Mouse (Mus musculus) adrenal gland, postnatal 36 days (tissue): ENCODE measurements around the gene Mcoln3. TPM values are rescaled to one million over a fixed set of nuclear protein-coding genes. Genes with fewer than 3 reads are reported as not detected.

ENCODE experiments used
- DNase-seq, 2 experiments: peaks; one replicate each; pipeline ENCODE4 v3.0.0; 2021; ENCODE audit warnings: mixed read lengths in 1 of 2
- total RNA-seq, 2 experiments: library from RNA; stranded (reverse); gene quantifications; 2 replicates each; pipeline ENCODE4 v1.2.3; 2021

Mcoln3 gene
- total RNA-seq, 2 experiments from 2014 or later, result not detected

DNA sequence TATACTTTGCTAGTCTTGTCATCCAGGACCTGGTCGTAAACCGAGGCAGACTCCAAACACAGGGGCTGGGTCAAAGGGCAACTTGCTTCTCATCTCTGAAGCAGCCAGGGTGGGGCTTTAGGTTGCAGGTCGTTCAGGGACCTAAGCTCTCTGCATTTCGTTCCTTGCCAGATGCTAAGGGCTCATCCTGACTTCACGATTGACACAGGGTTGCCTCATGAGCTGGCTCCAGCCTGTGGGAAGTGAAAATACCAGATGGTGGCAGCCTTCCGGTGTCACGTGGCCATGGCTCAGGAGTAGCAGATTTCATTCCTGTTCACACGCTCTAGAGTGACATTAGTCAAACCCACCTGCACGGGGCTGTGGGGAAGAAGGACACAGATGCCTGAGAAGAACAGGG is 17.6 kb downstream of the Mcoln3 start:
- no peak for DNase-seq

DNA sequence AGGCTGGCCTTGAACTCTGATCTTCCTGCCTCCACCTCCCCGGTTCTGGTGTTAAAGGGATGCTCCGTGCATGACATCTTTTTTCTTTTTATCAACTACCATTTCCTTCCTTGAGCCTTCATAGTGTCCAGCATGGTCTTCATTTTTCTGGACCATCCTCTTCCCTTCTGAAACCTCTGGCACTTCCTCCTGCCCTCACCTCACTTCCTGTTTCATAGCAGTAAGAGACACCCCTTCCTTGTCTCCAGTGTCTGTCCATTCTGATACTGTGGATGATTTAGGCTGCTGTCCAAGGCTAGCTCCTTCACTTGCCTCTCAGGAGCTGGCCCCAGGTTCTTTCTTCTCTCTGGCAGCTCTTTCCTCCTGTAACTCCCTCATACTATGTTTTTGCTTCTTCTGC is 18.2 kb downstream of the Mcoln3 start:
- DNase-seq, result no peak

- DNase-seq, result no peak
Measured at GRCm38 (mm10) chr3:146136422-146136821, 19.2 kb downstream of the Mcoln3 start.

DNA sequence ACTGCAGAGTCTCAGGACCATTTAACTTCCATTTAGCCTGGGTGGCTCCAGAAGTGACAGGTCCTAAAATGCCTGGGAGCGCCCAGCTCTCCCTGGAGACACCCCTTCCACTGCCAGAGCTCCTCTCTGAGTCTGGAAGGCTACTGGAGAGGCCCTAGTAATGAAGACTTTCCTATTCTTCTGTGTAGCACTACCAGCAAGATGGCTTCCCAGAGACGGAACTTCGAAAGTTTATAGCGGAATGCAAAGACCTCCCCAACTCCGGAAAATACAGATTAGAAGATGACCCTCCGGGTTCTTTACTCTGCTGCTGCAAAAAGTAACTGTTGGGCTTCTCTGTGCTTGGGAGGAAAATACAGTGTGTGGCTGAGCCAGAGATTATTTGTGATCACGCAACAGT is 23.0 kb downstream of the Mcoln3 start:
- DNase-seq, result no peak

DNA sequence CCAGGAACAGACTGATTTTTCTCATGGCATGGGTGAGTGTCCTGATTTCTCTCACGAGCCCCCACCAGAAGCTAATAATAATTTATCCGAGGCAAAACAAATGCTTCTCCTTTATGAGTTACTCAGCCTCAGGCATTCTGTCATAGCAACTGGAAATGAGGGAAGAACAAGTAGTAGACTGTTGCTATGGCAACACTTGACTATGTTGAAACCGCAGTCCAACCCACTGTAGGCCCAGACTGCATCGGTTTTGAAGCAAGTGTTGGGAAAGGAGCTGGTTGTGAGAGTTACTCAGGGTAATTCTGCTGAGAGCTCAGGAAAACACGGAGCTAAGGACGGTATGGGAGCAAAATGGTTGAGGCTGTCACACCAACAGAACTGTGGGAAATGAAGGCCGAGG is 25.3 kb downstream of the Mcoln3 start:
- no peak for DNase-seq

DNA sequence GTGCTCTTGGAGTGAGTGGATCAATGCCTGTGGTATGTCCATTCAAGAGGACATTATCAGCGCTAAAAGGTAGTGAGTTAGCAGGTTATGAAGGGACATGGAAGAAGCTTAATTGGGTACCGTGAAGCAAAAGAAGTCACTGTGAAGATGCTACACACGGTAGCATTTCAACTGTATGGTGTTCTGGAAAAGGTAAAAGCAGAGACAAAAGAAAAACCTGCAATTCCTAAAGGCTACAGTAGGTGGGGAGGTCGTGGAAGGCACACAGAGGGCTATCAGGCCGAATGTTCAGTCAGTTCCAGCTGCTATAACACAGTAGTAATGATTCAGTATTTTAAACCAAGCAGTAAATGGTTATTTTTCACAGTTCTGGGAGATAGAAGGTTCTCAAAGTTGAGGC is 28.3 kb downstream of the Mcoln3 start:
- no peak for DNase-seq

DNA sequence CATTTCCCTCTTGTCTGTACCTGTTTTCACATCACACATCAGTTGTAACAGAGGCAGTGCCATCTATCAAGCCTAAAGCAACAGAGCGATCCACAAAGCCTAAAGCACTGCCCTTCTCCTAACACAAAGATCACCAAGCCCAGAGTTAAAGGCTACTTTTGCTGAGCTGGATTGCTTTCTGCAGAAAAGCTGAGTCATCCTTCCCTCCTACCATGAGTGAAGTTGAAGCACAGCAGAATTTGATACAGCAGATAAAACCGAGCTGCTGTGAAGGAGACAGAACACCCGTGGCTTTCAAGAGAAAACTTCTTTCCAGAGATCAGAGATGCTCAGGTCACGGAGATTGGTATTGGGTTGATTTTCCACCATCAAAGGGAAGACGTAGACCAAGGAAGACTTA is 28.9 kb downstream of the Mcoln3 start:
- DNase-seq, result no peak

DNA sequence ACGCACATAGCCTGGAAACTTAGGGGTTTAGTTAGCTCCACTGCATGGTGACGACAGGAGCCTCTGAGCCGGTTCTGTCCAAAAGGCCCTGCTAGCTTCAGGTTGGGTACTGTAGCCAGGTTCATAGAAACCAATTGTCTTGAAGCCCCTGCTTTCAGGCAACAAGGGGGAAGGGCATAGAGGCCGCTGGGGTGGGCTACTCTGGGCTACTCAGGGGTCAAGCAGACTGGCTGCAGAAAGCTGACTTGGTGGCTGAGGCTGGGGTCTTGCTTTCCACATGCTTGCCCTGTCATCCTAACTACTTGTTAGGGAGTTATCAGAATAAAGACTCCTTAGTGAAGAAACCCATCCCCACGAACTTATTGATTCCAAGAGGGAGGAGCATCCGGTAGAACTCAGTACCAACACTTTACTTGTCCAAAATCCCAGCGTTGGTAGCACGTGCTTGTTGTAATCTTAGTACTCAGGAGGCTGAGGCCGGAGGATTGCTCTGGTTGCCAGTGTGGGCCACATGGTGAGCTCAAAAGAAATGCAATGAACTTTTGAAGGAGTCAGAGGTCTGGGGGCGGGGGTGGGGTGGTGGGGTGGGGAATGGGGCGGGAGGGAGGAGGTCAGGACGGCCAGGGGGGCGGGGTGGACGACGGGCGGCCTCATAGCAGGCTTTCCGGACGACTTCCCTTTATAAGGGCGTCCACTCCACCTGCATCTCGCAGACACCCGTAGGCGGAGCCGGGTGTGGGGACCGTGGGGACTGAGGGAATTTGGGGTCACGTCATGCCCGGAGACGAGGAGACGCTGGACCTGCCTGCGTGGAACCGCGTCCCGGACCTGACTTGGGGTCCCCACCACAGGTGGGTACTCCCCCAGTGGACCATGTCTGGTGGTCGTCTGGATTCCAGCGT is 32.2 kb downstream of the Mcoln3 start, which contains the start of gene Mcoln2:
TSS of gene Mcoln2 (plus strand) at position 678 of the 902 bp plus-strand sequence.
- peak in 1 of 2 experiments; percentile 7 for DNase-seq

GRCm38 (mm10) chr3:146150058-146150400 is 32.8 kb downstream of the Mcoln3 start:
- DNase-seq, result peak; percentile 50 to 66

- no peak for DNase-seq
Measured at GRCm38 (mm10) chr3:146150560-146150959, 33.3 kb downstream of the Mcoln3 start.

- DNase-seq, result no peak
Measured at GRCm38 (mm10) chr3:146151328-146151727, 34.1 kb downstream of the Mcoln3 start.

- DNase-seq, result no peak
Measured at GRCm38 (mm10) chr3:146151755-146152154, 34.5 kb downstream of the Mcoln3 start.

- DNase-seq, result no peak
Measured at GRCm38 (mm10) chr3:146152348-146152747, 35.1 kb downstream of the Mcoln3 start.

- no peak for DNase-seq
Measured at GRCm38 (mm10) chr3:146152913-146153312, 35.7 kb downstream of the Mcoln3 start.

- DNase-seq, result no peak
Measured at GRCm38 (mm10) chr3:146153862-146154611, 36.8 kb downstream of the Mcoln3 start.

- no peak for DNase-seq
Measured at GRCm38 (mm10) chr3:146155628-146156576, 38.7 kb downstream of the Mcoln3 start.

- no peak for DNase-seq
Measured at GRCm38 (mm10) chr3:146156811-146157210, 39.6 kb downstream of the Mcoln3 start.

GRCm38 (mm10) chr3:146158039-146158438 is 40.8 kb downstream of the Mcoln3 start:
- no peak for DNase-seq

DNA sequence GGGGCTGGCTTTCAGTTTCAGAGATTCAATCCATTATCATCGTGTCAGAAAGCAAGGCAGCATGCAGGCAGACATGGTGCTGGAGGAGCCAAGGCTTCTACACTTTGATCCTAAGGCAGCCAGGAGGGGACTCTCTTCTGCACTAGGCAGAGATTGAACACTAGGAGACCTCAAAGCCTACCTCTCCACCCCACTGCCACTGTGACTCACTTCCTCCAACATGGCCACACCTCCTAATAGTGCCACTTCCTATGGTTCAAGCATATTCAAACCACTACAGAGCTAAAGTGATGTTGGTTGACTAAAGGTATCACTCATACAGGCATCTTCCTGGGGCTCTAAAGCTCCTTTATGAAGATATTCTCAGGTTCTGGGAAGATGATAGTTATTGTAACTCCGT is 42.1 kb downstream of the Mcoln3 start:
- DNase-seq, result no peak

DNA sequence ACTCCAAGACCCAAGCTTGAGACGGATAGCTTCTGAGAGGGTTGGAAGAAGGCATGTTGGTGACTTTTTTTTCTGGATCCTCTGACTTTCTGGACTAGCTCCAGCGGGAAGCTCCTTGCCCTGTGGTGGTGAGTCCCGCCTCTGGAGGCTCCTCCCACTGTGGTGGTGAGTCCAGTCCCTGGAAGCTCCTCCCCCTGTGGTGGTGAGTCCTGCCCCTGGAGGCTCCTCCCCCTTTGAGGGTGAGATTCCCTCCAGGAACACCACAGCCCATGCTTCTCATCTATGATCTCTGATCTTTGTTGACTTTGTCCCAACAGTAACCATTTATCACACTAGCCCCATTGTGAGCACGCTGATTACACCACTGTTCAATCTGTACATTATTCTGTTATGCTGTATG is 44.9 kb downstream of the Mcoln3 start:
- DNase-seq, result no peak

GRCm38 (mm10) chr3:146169356-146169755 is 52.1 kb downstream of the Mcoln3 start:
- no peak for DNase-seq

- DNase-seq, result no peak
Measured at GRCm38 (mm10) chr3:146173030-146173429, 55.8 kb downstream of the Mcoln3 start.
